Mouse (Mus musculus): ENCODE measurements around the gene Cdkl2.

DNA sequence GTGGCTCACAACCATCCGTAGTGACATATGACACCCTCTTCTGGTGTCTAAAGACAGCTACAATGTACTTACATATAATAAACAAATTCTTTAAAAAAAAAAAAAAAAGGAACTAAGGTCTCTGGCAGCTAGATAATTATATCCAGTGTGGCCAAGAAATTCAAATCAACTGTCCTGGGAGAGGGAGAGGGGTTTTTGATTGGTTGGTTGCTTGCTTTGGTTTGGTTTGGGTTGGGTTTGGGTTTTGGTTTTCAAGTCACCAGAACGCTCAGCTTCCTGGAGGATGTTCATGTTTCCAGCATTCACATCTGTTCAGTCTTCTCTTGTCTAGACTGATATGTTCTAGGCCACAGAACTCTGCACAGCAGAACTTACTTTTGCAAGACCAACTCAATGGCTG lies 50.6 kb downstream of the Cdkl2 start:
- TF ChIP-seq CTCF (conservative IDR thresholded peaks at IDR 0.05; ENCODE audit: low read length) (no peak), POU5F1 (IDR thresholded peaks at IDR 0.05; ENCODE audit: borderline replicate concordance, low read length) (no peak)

All from E14TG2a.4 (cell line).